Mouse (Mus musculus): ENCODE data around the gene Mypn. TPM values are rescaled to one million over a fixed set of nuclear protein-coding genes. Genes with fewer than 3 reads are reported as not detected.

The Mypn gene
- total RNA-seq, 4 experiments from 2014 or later, result 0.24 to 0.44 (median 0.40) TPM; not detected in 1

DNA sequence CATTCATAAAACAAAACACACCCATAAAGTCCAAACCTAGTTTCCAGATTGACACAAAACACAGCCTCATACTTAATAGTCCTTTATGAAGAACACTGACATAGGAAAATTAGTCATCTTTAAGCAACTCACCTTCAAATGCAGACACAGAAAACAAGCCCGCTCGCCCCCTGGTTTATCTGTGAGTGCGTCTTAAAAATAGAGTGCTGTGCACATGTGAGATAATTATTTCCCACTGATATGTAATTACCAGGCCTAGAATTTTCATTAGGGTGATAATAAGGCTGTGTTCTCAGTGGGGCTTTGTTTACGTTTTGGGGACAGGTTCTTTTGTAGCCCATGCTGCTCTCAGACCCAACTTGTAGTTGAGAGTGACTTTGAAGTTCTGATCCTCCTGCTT is 4.7 kb downstream of the Mypn start:
- no peak for DNase-seq

DNA sequence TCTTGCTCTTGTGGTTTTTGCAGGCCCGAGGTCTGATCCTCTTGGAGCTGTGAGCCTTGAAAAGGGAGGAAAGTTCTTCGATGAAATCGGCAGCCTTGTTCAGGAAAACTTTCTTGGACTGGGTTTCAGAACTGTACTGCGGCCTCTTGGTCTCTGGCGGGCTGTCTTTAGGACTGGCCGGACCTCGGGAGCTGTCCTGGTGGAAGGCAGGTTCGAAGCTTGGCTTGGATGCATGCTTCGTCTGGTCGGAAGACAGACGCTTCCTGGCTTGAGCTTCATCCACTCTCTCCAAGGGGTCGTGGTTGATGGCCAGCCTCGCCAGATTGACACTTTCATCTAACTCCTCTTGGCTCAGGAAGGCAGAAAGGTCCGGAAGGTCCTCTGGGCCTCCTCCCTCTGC is 11.0 kb downstream of the Mypn start:
- no peak for DNase-seq

DNA sequence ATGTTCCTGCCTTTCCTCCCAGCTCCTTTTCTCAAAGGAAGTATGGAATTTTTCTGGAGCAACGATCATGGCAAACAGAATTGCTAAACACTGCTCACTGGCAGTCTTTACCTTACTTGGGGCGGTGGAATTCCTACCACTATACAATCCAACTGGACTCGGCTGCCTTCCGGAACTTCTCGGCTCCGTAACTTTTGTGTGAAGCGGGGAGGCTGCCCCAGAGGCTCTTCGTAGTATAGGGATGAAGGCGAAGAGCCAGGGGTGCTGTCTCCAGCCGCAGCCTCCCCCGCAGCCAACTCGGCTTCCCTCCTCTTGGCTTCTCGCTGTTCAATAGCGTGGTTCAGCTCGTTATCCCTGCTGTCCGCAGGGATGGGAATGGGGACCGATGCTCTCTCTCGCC is 11.5 kb downstream of the Mypn start:
- no peak for DNase-seq

DNA sequence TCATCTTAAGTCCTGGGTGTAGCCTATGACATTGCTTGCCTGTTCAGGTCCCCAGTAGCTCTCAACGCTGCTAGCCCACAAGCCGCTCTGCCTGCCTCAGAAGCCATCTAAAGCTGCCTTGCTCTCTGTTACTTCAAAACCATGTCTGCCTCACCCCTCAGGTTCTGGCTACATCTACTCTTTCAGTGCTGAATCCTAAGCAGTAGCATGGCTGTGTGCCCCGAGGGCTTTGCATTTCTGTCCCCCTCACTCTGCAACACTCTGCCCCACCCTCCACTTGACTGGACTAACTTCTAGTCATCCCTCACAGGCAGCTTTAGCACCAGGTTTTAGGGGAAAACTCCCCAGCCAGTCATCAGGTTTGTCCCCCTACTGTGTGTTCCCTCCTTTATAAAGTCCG is 19.3 kb downstream of the Mypn start:
- no peak for DNase-seq

DNA sequence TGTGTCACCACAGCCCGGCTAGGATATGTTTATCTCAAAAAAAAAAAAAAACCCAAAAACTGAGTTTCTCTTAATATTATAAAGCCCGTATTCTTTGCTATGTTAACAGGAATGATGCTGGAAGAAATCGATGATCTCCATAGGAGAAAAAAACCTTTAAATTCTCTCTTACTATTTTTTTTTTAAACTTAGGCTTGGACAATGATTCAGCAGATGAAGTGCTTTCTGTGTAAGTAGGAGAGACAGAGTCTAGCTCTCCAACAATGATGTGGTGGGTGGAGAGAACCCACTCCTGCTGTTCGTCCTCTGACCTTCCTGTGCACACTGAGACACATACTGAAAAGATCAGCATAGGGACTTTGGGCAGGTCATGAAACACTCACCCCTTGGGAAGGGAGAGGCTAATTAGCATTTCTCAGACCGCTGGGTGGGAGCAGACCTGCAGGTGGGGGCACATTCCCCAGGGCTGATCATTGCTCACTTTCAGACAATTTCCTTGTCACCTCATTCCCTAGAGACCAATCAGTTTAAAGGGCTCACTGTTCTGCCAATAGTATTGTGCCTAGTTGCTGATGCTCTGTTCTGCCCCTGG is 21.5 kb downstream of the Mypn start:
- DNase-seq, result no peak

DNA sequence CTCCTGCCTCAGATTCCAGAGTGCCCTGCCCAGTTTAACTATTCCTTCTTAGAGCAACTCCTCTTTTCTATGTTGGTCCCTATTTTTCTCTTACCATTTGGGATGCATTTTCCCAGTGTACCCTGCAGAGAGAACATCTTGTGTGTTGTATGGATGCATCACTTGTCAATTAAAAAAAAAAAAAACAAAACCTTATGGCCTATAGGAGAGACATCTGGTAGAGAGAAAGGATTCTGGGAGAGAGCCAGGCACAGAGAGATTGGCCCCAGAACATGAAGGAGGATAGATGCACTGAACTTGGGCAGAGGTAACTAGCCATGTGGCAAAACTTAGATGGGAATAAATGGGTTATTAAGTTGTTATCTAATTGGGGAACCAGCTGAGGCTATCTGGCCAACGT is 22.6 kb downstream of the Mypn start:
- no peak for DNase-seq

DNA sequence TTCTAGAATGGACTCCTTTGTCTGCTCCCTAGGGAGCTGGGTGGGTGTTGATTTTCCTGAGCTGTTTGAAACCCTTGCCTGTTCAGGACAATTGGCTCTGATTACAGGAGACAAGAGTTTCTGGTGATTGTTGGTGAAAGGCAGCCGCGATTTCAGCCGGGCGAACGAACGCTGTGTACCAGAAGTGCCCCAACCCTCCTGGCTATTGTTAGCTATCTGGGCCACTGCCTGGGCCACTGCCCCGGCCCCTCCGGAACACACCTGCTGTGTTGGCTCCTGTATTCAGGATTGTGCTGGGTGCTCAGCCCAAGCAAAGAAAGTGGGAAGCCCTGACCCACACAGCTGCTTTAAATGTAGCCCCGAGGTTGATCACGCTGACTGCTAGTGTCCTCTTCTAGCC is 24.2 kb downstream of the Mypn start:
- DNase-seq, result no peak

DNA sequence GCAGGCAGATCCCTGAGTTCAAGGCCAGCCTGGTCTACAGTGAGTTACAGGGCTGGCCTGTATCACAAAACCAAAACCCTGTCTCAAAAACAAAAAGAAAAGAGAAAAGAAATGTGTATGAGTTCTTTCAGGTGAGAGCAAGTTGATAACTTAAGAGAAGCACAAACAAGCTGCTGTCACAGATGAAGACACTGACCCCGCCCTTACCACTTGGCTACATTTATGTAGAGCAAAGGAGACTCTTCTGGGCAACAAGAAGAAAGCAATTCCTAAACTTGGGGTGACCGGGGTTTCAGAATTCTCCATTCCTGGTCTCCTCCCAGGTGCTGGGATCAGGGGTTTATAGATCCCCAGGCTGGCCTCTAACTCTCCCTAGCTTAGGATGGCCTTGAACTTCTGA is 25.4 kb downstream of the Mypn start:
- no peak for DNase-seq

DNA sequence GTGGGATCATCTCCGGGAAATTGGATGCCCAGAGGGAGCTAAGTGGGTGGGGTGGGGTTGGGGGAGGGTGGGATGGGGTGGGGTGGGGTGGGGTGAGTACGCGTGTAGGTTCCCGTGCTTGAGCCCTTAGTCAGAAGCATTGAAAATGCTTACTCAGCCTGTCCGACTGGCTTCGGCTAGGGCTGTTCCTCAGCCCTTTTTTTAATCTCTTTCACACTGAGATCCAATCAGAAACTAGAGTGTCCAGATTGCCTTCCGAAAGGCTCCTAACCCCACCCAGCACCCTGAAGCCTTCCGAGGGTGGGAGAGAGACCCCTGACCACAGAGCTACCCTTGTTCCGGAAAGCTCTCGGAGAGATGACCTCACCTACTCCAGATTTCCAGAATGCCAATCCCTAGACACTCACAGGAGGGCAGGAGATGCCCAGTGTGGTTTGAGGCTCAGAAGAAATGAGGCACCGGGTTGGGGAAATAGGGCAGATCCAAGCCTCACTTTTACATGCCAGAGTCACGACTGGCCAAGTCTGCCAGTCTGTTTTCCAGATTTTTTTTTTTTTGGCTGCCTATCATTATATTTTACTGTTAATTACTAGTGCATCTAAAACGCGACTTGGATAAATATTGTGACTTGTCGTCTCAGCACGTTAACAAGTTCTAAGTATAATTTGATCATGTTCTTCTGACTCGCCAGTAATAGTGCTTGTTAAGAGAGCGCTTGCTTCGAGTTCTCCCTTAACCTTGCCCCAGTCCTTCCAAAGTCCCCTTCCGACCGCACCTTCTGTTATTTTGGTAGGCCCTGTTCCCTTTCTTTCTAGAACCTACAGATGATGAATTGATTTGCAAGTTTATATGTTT is 26.2 kb downstream of the Mypn start:
- DNase-seq, result no peak

DNA sequence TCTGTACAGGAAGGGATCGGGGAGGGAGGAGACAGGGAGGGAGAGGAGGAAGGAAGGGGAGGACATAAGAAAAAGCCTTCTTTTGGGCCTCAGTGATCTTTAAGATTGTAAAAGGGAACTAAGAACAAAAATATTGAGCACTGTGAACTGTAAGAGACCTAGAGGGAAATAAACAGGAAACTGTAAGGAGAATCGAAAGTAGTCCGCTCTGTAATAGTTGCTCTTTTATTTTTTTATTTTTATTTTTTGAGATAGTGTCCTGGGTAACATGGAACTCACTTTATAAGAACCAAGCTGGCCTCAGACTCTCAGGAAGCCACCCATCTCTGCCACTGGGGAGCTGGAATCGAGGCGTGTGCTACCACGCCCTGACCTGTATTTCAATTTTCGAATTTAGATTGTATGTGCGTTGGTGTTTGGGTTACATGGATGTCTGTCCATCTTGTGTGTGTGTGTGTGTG is 27.3 kb downstream of the Mypn start:
- DNase-seq, result no peak

DNA sequence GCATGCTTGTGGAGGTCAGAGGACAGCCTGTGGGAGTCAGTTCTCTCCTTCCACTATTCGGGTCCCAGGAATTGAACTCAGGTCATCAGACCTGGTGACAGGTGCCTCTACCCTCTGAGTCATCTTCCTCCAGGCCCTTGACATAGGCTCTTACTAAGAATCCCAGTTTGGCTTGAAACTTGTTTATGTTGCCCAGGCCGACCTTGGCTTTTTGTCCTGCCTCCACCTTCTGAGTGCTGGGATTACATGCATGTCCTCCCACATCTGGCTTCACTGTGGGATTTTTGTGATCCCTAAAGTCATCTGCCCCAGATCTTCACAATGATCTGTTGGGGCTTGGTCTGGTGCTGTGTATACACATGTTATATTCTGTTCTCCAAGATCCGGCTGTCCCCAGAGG is 31.7 kb downstream of the Mypn start:
- no peak for DNase-seq

DNA sequence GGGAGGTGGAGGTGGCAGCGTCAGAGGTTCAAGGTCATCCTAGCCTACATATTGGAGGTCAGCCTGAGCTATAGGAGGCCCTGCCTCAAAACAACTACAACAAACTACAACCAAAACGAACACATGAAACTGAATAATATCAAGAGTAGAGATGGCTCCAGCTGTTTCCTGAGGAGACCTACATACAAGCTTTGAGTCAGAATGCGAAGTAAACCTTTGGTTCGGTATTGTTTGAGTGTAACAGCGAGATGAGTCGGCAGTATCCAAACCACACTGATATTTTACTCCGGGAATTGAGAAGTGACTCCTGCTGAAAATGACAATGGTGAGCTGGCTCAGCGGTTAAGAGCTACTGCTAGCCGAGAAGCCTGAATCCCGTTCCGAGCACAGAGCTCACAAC is 34.2 kb downstream of the Mypn start:
- no peak for DNase-seq

DNA sequence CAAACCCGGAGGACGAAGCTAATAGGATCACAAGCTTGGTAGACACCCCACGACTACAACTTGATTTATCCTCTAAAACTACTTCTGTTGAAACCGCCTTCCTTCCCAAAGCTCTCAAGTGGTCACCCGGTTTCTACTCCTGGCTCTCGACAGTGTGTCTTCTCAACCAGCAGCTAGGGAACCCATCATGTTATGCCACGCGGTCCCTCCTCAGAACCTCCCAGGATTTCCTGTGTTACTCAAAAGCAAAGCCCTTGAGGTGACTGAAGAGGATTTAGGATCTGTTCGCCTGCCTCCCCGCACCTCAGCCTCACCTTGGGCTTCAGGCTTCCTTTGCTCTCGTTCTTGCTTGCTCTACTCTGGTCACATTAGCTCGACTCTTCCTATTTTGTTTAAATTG is 35.6 kb downstream of the Mypn start:
- DNase-seq, result no peak

DNA sequence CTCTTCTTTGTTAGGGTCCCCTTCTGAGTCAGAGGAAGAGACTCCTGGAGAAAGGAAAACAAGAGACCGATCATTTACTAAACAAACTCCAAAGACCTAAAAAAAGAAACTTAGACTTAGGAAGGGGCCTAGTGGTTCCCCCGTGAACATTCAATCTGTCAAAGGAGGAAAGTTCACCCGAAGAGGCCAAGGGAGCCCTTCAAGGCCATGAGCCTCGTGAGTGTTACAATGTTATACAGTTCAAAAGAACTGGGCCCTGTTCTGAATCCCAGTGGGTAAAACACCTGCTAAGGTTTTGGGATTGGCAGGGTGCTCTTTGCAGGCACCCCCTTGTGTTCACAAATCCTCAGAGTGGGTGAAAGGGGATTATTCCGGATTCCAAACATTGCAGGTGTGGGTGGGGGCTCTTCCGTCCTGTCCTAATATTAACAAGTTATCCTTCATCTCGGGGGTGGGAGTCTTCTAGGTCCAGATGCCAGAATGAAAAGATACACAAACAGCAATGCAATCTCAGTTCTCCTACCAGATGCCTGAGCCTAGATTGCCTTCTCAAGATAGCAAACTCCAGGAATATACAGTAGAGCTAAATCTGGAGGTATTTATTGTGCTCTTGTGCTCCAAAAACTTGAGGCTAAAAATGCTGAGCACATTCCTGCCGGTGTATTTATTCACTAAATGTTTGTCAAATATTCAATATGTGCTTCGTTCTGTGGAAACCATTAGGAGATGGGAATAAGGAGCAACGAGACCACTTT is 36.3 kb downstream of the Mypn start:
- no peak for DNase-seq

DNA sequence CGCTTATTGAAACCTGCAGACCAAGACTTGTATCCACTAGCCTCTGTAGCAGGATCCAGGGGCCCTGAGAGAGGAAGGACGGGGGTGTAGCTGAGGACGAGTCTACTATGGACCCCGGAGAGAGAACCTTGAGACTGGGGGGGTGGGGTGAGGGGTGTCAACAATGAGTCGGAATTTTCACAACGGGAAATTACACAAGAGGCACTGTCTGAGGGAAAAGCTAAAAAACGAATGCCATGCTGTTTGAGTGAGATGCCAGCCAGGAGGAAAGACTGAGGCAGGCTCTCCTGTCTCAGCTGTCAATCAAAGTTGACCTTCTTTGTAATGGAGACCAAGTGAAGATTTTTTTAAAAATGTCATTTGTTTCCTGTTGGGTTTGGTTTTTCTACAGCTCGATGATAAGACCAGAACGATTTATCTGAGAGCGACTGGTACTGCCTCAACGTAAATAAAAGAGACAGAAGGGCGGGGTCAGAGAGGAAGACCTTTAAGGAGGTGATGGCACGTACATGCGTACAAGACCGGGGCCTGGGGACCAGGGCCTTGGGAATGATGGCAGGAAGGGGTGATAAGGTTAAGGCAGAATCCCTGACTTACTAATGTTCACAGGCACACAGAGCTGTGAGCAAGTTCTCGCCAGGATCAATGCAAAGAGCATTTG is 37.9 kb downstream of the Mypn start:
- no peak for DNase-seq

DNA sequence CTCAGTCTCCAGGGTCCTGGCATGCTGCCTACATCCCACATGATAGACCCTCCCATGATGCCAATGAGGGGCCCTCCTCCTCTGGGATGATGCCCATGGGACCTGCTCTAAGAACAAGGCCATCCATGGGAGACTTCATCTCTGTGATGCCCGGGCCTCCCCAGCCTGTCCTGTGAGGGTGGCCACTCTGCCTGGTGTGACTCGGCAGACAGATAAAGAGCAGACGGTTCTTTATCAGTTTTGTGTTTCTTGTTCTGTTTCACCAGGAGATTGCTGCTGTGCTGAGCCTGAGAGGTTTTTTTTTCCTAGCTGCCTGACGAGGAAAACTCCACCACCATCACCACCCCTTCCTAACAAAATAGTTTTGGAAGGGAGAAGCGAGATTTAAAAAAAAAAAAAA is 42.5 kb downstream of the Mypn start:
- no peak for DNase-seq

DNA sequence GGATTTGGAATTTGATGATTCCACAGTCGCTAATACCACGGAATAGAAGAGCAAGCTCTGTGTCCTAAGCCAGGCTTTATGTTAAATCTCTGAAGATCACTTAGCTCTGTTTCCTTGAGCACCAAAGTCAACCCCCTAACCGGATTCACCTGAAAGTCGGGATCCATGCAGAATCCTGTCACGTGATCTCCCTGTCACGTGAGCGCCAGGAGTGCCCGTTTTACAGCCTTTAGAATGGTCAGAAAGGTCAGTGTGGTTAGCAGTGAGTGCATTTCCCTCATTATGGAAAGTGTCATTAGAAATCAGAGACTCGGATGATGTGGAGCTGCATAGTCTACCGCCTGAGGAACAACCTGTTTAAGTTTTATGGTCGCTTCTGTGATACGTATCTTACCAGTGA is 43.1 kb downstream of the Mypn start:
- DNase-seq, result no peak

DNA sequence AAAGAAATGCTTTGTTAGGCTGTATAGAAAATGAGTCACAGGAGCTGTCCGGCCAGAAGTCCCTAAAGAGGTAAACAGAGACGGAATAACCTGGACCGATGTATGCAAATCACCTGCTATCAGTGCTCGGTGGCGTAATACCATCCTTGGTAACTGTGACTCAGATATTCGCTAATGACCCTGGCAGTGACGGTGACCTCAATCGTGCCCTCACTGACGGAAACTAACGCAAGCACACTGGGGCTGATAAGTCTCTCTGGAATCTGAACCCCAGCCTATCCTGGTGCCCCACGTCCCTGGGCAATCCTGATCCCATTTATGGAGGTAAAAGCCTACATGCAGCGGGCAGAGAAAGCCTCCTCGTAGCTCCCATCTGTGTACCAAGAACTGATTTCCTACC is 45.6 kb downstream of the Mypn start:
- peak; percentile 90 for DNase-seq

DNA sequence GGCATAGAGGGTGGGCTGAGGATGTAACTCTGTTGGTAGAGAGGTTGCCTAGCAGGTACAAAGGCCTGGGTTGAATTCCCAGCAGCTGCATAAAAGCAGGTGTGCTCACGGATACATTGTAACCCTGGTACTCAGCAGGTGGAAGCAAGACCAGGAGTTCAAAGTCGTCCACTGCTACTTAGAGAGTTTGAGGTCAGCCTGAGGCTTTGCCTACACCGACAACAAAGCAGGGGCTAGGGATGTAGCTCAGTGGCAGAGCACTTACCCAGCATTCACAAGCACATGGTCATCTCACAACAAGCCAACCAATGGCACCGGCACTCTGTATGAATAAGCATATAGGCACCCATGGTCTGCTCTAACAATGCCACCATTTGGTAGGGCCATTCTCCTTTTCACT is 46.3 kb downstream of the Mypn start:
- DNase-seq, result no peak

DNA sequence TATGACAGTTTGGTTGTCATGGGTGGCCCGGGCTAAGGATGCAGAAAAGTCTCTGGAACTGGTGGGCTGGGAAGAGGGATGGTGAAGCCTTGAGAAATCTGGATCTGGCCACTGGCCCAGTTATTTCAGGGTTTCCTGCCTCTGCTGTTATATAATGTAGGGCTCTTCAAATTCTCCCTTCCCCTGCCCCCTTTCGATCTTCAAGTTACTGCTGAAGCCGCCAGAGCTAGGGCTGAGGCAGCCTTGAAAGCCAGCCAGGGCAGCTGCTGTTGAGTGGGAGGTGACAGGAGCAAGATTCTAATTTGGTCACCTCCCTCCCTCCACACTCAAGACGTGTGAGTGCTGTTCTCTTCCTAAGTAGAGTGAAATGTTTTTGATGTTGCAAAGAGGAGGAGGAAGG is 46.8 kb downstream of the Mypn start:
- DNase-seq, result peak; percentile 80

DNA sequence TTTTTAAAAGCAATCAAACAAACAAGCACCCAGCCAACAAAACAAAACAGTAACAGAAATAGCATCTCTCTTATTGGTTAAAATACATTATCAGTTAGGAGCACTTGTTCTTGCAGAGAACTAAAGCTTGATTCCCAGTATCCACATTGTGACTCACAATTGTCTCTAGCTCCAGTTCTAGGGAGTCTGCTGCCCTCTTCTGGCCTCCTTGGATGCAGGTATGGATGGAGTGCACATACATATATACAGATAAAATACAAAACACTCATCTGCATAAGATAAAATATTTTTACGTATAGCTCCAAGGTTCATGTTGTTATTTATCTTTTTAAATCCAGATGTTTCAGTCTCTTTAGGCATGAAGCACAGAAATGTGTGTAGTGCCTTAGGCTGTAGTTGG is 47.4 kb downstream of the Mypn start:
- no peak for DNase-seq

DNA sequence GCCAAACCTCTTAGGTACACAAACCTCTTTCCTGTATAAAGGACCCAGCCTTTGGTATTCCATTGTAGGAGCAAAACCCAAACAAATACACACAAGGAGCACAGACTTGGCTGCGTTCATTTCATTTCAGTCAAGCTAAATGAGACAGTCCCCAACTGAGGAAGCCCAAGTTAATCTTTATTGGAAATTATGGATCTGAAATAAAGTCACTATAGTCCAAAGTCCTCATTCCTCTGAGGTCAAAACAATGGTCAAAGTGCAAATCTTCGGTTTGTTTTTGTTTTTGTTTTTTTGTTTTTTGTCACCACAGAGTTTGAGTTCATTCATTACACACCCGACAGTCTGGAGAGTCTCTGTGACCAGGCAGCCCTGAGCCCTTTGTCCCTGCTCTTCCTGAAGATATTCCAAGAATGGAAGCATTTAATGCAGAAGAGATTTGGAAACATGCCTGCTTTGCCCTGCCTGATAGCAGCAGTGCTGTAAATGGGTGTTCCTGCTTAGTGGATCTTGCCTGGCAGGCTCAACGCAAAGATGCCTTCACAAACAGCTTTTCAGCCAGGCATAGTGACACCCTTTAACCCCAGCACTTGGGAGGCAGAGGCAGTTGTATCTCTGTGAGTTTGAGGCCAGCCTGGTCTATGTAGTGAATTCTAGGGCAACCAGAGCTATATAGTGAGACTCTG is 47.9 kb downstream of the Mypn start:
- no peak for DNase-seq
